ENCODE assay signal across 9 mouse cellular contexts in genomic region chr9:72806146-72806545, GRCm38 (mm10). TPM values are rescaled to one million over a fixed set of nuclear protein-coding genes. Genes with fewer than 3 reads are reported as not detected.
DNase-seq lines count a peak whose midpoint lies in the region; ATAC-seq and TF ChIP-seq lines count a peak whose summit lies in the region.
"Had no signal": no experiment of that assay in that cellular context is flagged by ENCODE, and none has a peak within 500 bp of the region (broad histone marks: within the 10 kb centered on the region; RNA-seq: fewer than 3 reads in every experiment).

No protein-coding gene starts in this region.

- no peaks in the 10 kb centered on the region for H3K9me3 ChIP-seq in heart, embryonic 16.5 days (replicated peaks; ENCODE audit: control insufficient read depth, low read length)
- H3K9me3 ChIP-seq in embryonic facial prominence, embryonic 11.5 days (replicated peaks; ENCODE audit: control insufficient read depth, low read length): no peaks in the 10 kb centered on the region
- H3K9me3 ChIP-seq in hindbrain, embryonic 15.5 days: no peaks in the 10 kb centered on the region
- no peaks in the 10 kb centered on the region for H3K9me3 ChIP-seq in midbrain, embryonic 16.5 days (replicated peaks; ENCODE audit: control insufficient read depth, low read length, poor library complexity, severe bottlenecking)

- 17% methylated on average over 14 of the region's 14 CpGs for WGBS in heart, embryonic 16.5 days
- under 1% methylated on average over 14 of the region's 14 CpGs for WGBS in embryonic facial prominence, embryonic 11.5 days
- WGBS in hindbrain, embryonic 15.5 days: 3% methylated on average over 14 of the region's 14 CpGs
- 4% methylated on average over 14 of the region's 14 CpGs for WGBS in midbrain, embryonic 16.5 days

- H3K4me2 ChIP-seq in heart, embryonic 16.5 days (ENCODE audit: low read depth, low read length): peak overlapping the region; percentile 94
- H3K4me2 ChIP-seq in embryonic facial prominence, embryonic 11.5 days (ENCODE audit: low read depth, low read length): peak overlapping the region; percentile 98
- peak overlapping the region; percentile 97 for H3K4me2 ChIP-seq in hindbrain, embryonic 15.5 days
- H3K4me2 ChIP-seq in midbrain, embryonic 16.5 days (ENCODE audit: low read length): peak overlapping the region; percentile 100

- intact Hi-C loops in heart, postnatal 14 days (cut with DNase I): loop anchor here (2.0 to 5.0 kb wide), 2 partner anchors 39 to 75 kb away; no protein-coding TSS in a partner anchor
- intact Hi-C loops in gastrocnemius, adult 2 months (cut with DNase I): loop anchor here (5.0 kb wide), 1 partner anchor 76 kb away; no protein-coding TSS in a partner anchor

- no peak for TF ChIP-seq CTCF in gastrocnemius, adult 2 months (IDR thresholded peaks at IDR 0.05)

- DNase-seq in heart, postnatal 14 days: no peak
- DNase-seq in embryonic facial prominence, embryonic 11.5 days (ENCODE audit: low spot score): peak; percentile 38
- DNase-seq in B cell, adult 2 months: no peak
- no peak for DNase-seq in gastrocnemius, postnatal 4 days (ENCODE audit: low spot score in 2 of 2)
- no peak for DNase-seq in gastrocnemius, adult 2 months
- DNase-seq: heart, postnatal 36 days had no signal

- H3K9ac ChIP-seq in heart, embryonic 16.5 days (ENCODE audit: low read length): no peak overlapping the region; the same call in 1 of the 2 replicates
- H3K9ac ChIP-seq in embryonic facial prominence, embryonic 11.5 days (replicated peaks; ENCODE audit: low read length): peak overlapping the region; percentile 98
- H3K9ac ChIP-seq in hindbrain, embryonic 15.5 days: no peak overlapping the region
- H3K9ac ChIP-seq in midbrain, embryonic 16.5 days (ENCODE audit: low read depth, low read length): no peak overlapping the region

- peak overlapping the region; percentile 88; the same call in 1 of the 2 replicates for H3K4me3 ChIP-seq in heart, embryonic 16.5 days (ENCODE audit: low read length)
- H3K4me3 ChIP-seq in embryonic facial prominence, embryonic 11.5 days (ENCODE audit: low read depth, low read length): peak overlapping the region; percentile 91
- H3K4me3 ChIP-seq in hindbrain, embryonic 15.5 days: peak overlapping the region; percentile 60; the same call in 1 of the 2 replicates
- H3K4me3 ChIP-seq in midbrain, embryonic 16.5 days (ENCODE audit: low read depth, low read length): no peak overlapping the region
- H3K4me3 ChIP-seq in gastrocnemius, adult 2 months: no peak overlapping the region

- H3K36me3 ChIP-seq in heart, embryonic 16.5 days (ENCODE audit: control insufficient read depth, insufficient read depth): no peaks in the 10 kb centered on the region
- H3K36me3 ChIP-seq in embryonic facial prominence, embryonic 11.5 days (replicated peaks; ENCODE audit: control insufficient read depth, insufficient read depth, low read depth, low read length): no peaks in the 10 kb centered on the region
- no peaks in the 10 kb centered on the region for H3K36me3 ChIP-seq in hindbrain, embryonic 15.5 days
- H3K36me3 ChIP-seq in midbrain, embryonic 16.5 days (ENCODE audit: control insufficient read depth, insufficient read depth, low read length): no peaks in the 10 kb centered on the region

- H3K4me1 ChIP-seq in heart, embryonic 16.5 days (ENCODE audit: control insufficient read depth, insufficient read depth, low read length): peaks cover 11% of the 10 kb centered on the region
- no peaks in the 10 kb centered on the region; the same call in 1 of the 2 replicates for H3K4me1 ChIP-seq in embryonic facial prominence, embryonic 11.5 days (ENCODE audit: control insufficient read depth, insufficient read depth, low read length)
- peaks cover 21% of the 10 kb centered on the region for H3K4me1 ChIP-seq in hindbrain, embryonic 15.5 days (replicated peaks)
- H3K4me1 ChIP-seq in midbrain, embryonic 16.5 days (ENCODE audit: control insufficient read depth, insufficient read depth, low read length): peaks cover 18% of the 10 kb centered on the region

- no peaks in the 10 kb centered on the region for H3K27me3 ChIP-seq in heart, embryonic 16.5 days (ENCODE audit: control insufficient read depth, insufficient read depth, low read length)
- H3K27me3 ChIP-seq in embryonic facial prominence, embryonic 11.5 days (ENCODE audit: control insufficient read depth, insufficient read depth, low read length): no peaks in the 10 kb centered on the region
- no peaks in the 10 kb centered on the region for H3K27me3 ChIP-seq in hindbrain, embryonic 15.5 days
- H3K27me3 ChIP-seq in midbrain, embryonic 16.5 days (ENCODE audit: control insufficient read depth, insufficient read depth, low read depth, low read length): peaks cover 16% of the 10 kb centered on the region

- ATAC-seq in heart, embryonic 16.5 days (replicated peaks; ENCODE audit: extremely low read depth, insufficient read depth, low FRiP score): no peak
- ATAC-seq in embryonic facial prominence, embryonic 11.5 days (replicated peaks; ENCODE audit: insufficient number of reproducible peaks, low FRiP score, low TSS enrichment, low read depth): no peak
- ATAC-seq in hindbrain, embryonic 15.5 days (ENCODE audit: low FRiP score, low read depth): no peak
- no peak for ATAC-seq in midbrain, embryonic 16.5 days

- no peak overlapping the region for H3K27ac ChIP-seq in heart, embryonic 16.5 days (ENCODE audit: low read length)
- no peak overlapping the region for H3K27ac ChIP-seq in embryonic facial prominence, embryonic 11.5 days (replicated peaks; ENCODE audit: low read depth, low read length)
- no peak overlapping the region for H3K27ac ChIP-seq in hindbrain, embryonic 15.5 days (replicated peaks)
- H3K27ac ChIP-seq in midbrain, embryonic 16.5 days (ENCODE audit: low read length): no peak overlapping the region
- H3K27ac ChIP-seq in gastrocnemius, adult 2 months: no peak overlapping the region

RNA-seq across cellular contexts. Expression of gene Prtg, which starts 0.5 kb away (rescaled TPM):
- polyA plus RNA-seq in heart, embryonic 16.5 days (2015; fragmentation: Nextera tagmentation; extraction: Ambion mirVana): 0.29 TPM in 2 replicates
- under 1 TPM; 0.12 to 0.14 TPM for total RNA-seq in heart, postnatal 14 days (2021)
- polyA plus RNA-seq in embryonic facial prominence, embryonic 11.5 days (2014; fragmentation: Nextera tagmentation; extraction: Ambion mirVana): 3.8 and 3.9 TPM in 2 replicates
- polyA plus RNA-seq in hindbrain, embryonic 15.5 days (2015; fragmentation: Nextera tagmentation; extraction: Ambion mirVana): 0.41 and 0.49 TPM in 2 replicates
- 0.41 and 0.56 TPM in 2 replicates for polyA plus RNA-seq in midbrain, embryonic 16.5 days (2015; fragmentation: Nextera tagmentation; extraction: Ambion mirVana)
- total RNA-seq in gastrocnemius, postnatal 4 days (2021): 1 to 10 TPM in 1 of 2 experiments, under 1 TPM in 1; 0.98 to 1.9 TPM
- total RNA-seq in gastrocnemius, adult 2 months (2021): under 1 TPM; 0.15 to 0.31 TPM

Comparison
In these comparisons a context has a peak if more than half of its experiments do, and no peak if none do; other contexts are left out.
1. H3K4me3 ChIP-seq: peak in heart, embryonic 16.5 days (single experiment), embryonic facial prominence, embryonic 11.5 days (single experiment) and hindbrain, embryonic 15.5 days (single experiment); none in midbrain, embryonic 16.5 days (single experiment) and gastrocnemius, adult 2 months (single experiment).
2. Peak in every context shown above with its lines, with median percentiles within 50 percentile points of each other: H3K4me2 ChIP-seq.